Mouse (Mus musculus) gastrocnemius, adult 18-20 months (tissue): ENCODE data around the gene Rgl2. TPM values are rescaled to one million over a fixed set of nuclear protein-coding genes. Genes with fewer than 3 reads are reported as not detected.
A peak's percentile ranks its signal among the peaks of the same experiment; 100 is the strongest.

Source experiments
- DNase-seq: peaks from one replicate; pipeline ENCODE4 v3.0.0; 2021; ENCODE audit warnings: low spot score
- total RNA-seq, 2 experiments: library from RNA; stranded (reverse); gene quantifications; 2 replicates each; pipeline ENCODE4 v1.2.3; 2021

Gene Rgl2
- total RNA-seq, 2 experiments from 2014 or later: 26.4 to 31.9 TPM

DNA sequence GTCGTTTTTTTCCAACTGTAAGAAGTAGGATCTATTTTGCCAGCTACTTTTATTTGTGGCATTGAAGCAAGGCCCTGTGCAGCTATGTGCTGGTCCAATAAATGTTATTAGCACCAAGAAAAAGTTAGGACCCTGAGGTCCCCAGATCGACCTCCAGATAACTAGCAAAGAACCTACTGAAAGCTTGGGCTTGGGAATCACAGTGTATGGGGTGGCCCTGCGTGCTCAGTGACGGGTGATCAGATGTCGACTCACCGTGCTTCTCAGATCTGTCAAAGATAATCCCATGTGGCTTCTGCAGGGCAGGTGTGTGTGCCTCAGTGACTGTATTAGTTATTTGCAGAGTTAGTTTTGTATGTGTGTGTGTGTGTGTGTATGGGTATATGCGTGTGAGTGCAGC, 8.0 kb upstream of the Rgl2 start:
- DNase-seq: no peak

DNA sequence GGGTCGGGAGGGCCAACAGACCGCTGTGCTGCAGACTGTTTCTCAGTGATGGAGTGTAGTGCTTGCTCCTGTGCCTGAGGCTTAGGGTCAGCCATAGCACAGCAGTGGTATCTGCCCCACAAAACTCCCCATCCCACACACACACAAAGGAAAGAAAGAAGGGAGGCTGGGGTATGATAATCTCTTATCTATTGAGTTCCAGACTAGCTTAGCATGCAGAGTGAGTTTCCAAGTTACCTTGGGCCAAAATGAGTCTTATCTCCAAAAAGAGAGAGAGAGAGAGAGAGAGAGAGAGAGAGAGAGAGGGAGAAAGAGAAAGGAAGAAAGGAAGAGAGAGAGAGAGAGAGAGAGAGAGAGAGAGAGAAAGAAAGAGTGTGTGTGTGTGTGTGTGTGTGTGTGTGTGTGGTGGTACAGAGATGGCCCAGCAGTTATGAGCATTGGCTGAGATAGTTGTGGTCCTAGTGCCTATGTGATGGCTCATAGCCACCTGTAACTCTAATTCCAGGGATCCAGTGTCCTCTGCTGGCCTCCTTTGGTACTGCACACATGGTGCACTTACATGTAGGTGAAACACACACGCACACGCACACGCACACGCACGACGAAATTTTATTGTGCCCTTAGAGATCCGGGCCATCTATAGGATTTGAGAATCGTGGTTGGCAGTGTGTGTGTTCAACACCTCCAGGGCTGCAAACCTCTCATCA, 4.6 kb upstream of the Rgl2 start:
- DNase-seq: no peak

DNA sequence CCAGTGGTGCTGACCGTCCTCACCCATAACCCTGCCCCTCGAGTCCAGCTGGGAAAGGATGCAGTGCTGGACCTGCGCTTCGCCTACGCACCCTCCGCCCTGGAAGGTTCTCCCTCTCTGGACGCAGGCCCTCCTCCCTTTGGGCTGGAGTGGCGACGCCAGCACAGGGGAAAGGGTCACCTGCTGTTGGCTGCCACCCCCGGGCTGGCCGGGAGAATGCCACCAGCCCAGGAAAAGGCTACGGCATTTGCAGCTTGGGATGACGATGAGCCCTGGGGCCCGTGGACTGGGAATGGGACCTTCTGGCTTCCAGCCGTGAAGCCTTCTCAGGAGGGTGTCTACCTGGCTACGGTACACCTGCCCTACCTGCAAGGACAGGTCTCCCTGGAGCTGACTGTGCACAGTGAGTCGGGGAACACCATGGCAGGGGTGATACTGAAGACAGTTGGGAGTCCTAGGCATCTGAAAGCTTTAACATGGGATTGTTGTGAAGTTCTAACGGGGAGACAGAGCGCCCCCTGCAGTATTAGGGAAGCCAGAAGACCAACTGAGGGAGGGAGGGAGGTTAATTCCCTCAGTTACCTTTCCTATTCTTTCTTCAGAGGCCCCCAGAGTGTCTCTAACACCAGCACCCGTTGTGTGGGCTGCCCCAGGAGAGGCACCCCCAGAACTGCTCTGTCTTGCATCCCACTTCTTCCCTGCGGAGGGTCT, 3.8 kb upstream of the Rgl2 start:
- DNase-seq: no peak

DNA sequence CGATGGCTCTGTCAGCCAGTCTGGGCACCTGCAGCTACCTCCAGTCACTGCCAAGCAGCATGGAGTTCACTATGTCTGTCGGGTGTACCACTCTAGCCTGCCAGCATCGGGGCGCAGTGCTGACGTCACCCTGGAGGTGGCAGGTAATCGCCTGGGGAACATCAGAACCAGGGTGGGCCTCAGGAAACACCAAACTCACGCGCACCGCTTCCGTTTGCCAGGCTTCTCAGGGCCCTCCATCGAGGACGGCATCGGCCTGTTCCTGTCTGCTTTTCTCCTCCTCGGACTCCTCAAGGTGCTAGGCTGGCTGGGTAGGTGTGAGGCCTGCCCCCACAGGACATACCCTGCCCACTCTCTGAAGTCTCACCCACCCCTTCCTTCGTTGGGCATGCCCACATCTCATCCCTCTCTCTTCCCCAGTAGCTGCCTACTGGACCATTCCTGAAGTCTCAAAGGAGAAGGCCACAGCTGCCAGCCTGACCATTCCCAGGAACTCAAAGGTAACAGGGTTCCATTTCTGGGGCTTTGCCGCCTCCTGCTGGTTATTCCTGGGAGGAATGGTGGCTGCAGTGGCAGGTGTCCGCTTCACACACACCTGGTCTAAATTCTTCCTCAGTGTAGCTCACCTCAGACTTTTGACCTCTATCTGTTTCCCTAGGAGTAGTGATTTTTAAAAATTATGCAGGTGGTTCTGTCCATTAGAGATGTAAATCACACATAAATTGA, 3.0 kb upstream of the Rgl2 start:
- DNase-seq: no peak

DNA sequence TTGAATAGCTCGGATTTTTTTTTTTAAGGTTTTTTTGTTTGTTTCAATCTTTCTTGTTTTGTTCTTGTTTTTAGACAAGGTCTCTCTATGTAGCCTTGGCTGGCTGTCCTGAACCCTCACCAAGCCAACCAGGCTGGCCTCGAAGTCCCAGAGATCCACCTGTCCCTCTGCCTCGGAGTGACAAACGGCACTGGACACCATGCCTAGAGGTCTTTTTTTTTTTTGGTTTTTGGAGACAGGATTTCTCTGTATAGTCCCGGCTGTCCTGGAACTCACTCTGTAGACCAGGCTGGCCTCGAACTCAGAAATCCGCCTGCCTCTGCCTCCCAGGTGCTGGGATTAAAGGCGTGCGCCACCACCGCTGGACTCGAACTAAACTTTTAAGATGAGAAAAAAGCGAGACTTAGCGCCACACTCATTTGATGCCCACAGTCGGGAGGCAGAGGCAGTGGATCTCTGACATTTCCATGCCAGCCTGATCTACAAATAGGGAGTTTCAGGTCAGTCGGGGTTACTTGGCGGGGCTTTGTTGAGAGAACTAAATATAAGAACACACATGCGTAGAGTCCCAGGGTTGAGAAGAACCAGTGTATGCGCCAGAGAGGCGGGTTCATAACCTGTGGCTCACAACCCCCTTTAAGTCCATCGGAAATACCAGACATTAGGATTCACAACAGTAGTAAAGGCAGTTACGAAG, 944 bp upstream of the Rgl2 start:
- no peak for DNase-seq

DNA sequence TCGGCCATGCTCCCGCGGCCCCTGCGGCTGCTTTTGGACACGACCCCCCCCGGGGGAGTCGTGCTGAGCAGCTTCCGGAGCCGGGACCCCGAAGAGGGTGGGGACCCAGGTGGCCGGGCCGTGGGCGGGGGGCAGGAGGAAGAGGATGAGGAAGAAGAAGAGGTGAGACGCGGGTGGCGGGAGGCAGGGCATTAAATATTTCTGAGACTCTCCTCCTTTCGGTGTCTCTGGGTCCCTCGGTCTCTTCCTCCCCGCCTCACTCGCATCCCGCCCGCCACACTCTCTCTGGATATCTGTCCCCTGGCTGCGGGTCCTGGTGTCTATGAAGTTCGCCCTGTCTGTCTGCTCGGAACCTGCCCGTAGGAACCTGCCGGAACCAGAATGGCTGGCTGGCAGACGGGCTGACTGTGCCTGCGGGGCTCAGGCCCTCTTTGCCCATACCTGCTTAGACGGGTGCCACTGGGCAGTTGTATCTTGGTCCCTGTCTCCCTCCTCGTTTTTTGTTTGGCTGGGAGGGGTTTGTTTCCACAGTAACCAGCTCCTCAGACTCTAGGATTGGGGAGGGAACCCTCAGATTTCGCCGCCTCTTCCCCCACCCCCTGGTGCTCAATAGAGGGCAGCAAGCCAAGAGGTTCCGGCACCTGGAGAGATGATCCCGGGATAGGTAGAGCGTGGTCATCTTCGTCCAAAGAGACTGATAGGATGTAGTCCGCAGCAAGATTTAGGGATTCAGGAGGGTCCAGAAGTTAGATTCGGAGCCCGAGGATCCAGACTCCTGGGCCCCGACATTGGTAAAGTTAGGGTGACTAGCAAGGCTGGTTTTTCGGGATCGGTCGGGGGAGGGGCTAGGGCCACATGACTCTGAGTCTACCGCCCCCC, 1.2 kb downstream of the Rgl2 start:
- peak; percentile 53 for DNase-seq

DNA sequence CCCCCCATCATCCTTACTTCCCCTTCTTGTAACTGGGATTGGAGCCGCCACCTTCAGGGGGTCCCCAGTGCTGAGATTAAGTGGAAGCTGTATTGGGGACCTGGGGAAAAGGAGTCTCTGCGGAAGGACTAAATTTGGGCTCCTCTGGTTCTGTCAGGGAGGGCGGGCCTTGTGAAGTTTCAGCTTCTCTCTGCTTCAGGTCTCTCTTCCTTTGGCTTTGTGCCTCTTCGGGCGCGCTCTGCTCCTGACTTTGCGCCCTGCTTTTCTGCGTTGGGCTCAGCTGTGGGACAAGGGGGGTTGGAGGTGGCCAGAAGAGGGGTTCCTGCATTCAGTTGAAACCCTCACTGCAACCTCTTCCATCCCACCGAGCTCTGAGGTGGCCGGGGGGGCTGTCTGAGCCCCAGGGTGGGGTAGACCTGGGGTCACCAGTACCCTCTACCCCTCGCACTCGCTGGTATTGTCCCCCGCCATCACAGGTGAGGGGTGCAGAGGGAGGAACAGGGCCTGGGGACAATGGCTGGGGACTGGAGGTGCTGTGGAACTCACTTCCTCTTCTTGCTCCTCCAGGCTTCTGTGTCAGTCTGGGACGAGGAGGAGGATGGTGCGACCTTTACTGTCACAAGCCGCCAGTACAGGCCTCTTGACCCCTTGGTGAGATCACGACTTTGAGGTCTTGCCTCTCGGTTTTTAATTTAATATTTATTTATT, 2.0 kb downstream of the Rgl2 start:
- DNase-seq: no peak

DNA sequence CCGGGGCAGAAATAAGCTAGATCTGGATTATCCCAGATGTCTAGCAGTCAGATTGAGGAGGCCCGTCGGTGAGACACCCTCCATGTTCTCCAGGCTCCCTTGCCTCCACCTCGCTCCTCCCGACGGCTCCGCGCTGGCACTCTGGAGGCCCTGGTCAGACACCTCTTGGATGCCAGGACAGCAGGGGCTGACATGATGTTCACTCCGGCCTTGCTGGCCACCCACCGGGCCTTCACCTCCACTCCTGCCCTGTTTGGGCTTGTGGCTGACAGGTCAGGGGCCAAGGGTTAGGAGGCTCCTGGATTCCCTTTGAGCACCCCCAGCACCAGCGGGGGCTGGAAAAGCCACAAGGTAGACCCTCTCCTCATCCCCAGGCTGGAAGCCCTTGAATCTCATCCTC, 2.6 kb downstream of the Rgl2 start:
- DNase-seq: no peak

DNA sequence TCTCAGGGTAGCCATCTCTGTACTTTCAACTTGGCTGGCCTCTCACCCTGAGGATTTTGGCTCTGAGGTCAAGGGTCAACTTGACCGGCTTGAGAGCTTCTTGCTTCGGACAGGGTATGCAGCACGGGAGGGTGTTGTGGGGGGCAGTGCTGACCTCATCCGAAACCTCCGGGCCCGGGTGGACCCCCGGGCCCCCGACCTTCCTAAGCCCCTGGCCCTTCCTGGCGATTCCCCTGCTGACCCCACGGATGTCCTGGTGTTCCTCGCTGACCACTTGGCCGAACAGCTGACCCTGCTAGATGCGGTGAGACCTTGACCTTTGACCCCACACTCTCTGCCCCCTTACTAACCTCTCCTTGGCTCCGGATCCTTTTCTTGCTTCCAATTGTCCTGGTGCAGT, 3.1 kb downstream of the Rgl2 start:
- DNase-seq: no peak

DNA sequence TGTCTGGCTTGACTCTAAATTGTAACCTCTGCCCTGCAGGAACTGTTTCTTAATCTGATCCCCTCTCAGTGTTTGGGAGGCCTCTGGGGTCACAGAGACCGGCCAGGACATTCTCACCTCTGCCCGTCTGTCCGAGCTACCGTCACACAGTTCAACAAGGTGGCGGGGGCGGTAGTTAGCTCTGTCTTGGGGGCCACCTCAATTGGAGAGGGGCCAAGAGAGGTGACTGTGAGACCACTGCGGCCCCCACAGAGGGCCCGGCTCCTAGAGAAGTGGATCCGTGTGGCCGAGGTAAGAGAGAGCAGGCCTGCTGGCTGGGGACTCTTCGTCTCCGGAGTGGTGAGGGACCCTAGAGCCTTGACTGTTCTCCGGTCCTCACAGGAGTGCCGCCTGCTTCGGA, 3.6 kb downstream of the Rgl2 start:
- DNase-seq: no peak

DNA sequence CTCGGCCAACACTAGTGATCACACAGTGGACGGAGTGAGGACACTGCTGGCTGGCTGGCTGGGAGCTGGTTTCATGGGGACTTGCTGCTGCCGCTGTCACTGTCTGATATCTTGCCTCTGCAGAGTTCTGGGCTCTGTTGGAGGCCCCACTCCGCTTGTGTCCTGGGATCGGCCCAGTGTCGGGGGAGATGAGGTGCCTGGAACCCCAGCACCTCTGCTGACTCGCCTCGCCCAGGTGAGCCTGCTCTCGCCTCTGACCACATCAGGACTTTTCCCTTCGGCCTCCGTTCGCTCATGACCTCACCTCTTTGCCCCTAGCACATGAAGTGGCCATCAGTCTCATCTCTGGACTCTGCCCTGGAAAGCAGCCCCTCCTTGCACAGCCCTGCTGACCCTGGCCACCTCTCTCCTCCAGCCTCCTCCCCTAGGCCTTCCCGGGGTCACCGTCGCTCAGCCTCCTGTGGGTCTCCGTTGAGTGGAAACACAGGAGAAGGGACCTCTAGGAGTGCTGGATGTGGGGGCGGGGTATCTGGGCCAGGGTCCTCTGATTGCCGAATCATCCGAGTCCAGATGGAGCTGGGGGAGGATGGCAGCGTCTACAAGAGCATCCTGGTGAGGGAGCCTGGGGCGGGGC, 6.2 kb downstream of the Rgl2 start:
- no peak for DNase-seq

DNA sequence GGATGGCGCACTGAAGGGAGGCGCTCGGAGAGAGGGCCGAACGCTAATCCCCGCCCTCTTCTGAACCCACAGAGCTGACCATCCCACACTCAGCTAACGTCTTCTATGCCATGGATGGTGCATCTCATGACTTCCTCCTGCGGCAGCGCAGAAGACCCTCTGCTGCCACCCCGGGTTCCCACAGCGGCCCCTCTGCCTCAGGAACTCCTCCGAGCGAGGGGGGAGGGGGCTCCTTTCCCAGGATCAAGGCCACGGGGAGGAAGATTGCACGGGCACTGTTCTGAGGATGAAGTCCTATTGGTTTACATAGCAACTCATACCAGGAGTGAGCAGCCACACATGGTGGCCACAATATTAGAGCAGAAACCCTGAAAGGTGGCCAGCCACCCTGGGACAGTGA, 7.7 kb downstream of the Rgl2 start:
- no peak for DNase-seq

DNA sequence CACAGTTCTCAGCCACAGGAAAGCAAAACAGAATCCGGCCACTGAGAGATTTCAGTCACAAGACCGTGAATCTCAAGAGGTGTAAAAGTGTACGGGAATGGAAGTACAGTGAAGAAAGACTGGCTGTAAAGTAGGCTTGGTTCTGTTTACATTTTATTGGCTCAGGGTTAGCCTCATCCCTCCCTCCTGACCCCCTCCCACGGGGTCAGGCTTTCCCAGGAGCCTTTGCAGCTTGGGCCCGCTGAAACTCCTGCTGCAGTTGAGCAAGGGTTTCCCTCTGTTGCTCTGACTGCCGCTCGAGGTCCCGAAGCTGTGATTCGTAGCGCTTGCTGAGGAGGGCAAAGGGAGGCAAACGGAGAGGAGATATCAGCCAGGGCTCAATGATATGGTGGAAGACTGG, 9.4 kb downstream of the Rgl2 start:
- DNase-seq: no peak

DNA sequence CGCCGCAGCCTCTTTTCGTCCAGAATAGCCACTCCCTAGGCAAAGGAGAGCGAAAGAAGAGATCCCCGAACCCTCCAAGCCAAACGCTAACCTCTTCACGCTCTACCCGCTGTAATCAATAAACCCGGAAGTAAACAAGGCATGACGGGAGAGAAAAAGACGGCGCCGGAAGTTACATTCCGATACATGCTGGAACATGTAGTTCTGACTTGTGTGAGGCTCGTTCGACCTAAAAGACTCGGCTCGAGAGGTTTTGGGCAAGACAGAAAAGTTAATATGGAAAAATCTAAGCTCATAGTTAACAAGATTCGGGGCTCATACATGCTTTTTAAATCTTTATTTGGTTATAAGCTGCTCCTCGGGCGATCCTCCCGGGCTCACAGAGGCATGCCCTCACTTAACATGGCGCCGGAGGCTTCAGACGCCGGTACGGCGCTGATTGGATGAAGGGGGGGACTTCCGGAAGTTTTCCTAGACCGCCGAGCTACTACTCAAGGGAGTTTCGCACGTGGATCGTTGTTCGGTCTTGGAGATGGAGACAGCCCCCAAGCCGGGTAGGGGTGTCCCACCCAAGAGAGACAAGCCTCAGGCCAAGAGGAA, 11.0 kb downstream of the Rgl2 start, which contains the start of the genes Pfdn6 and Wdr46:
Gene Pfdn6, minus strand, starts transcription at position 138 of the 600 bp plus-strand sequence.
Gene Wdr46, plus strand, starts transcription at position 455 of the 600 bp plus-strand sequence.
- peak; percentile 88 for DNase-seq

DNA sequence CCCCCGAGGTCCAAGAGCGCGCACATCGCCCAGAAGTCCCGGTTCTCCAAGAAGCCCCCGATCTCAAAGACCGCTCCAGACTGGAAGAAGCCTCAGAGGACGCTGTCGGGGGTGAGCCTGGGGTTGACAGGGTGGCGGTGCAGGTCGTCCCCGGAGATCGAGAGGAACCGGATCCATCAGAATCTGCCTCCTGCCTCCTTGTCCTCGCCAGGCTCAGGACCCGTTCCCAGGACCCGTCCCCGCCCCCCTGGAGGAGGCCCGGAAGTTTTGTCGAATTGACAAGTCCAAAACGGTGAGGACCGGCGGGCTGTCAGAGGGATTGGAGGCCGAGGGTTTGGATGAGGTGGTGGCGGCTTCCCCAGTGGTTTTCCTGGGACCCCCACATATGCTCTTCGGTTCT, 11.6 kb downstream of the Rgl2 start:
- no peak for DNase-seq

DNA sequence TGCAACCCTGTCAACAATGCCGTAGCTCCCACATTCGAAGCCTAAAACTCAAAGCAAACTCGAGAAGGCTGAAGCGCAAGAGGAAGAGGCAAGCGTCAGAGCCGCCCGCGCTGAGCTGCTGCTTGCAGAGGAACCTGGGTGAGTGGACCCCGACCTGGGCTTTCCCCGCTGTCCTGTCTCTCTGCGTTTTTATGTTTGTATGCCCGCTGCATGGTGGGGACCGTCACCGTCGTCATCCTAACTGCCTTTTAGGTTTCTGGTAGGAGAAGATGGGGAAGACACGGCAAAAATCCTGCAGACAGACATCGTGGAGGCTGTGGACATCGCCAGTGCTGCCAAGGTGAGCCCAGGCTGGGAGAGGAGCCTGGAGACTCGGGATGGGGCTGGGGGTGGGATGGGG, 12.0 kb downstream of the Rgl2 start:
- no peak for DNase-seq

DNA sequence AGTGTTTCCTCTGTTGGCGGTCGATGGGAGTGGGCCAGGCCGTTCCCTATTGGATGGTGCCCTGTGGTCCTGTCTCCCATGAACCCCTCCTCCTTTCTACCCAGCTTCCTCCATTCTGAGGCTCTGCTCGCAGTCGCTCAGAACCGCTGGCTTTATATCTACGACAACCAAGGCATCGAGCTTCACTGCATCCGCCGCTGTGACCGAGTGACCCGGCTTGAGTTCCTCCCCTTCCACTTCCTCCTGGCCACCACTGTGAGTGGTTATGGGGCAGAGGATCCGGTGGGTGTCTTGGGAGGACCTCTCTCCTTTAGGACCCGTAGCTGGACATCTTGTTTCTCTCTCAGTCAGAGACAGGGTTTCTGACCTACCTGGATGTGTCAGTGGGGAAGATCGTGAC, 14.1 kb downstream of the Rgl2 start:
- no peak for DNase-seq

DNA sequence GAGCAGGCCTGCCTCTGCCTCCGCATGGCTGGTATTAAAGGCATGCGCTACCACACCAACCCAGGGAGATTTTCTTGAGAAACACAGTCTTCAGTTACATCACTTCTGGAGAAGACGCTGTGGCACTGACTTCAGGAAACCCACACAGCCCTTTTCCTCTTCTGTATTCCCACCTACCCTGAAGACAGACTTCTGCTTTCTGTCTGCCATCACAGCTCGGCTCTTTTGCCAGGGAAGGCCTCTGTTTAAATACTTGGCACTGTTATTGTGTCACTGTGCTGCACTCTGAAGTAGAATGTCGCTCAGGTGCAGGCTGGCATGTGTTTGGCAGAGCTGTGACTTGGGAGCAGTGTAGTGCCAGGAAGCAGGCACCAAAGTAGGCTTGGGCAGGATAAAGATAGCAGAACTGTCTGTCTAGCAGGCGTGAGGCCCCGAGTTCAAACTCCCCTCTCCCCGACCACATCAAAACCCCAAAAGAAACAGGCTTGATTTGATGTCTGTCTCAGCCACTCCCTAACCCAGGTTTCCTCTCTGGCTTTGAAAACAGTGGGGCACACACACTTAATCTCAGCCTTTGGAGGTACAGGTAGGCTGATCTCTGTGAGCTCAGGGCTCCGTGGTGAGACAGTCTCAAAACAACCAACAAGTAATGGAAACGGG, 18.2 kb downstream of the Rgl2 start:
- DNase-seq: no peak
